Mouse (Mus musculus) spleen, adult 2 months (tissue): ENCODE measurements around the gene Uba5. TPM values are rescaled to one million over a fixed set of nuclear protein-coding genes. Genes with fewer than 3 reads are reported as not detected.

Experiments
- DNase-seq, 2 experiments: peaks; one replicate each; pipeline versions ENCODE4 v3.0.0 to v3.0.0-alpha.2; 2012 to 2021; ENCODE audit warnings: low spot score in 2 of 2, low read depth in 1 of 2
- H3K27ac ChIP-seq: fragments of 200-500 bp; 2 replicates; pipeline ENCODE4 v1.5.1; 2012; ENCODE audit warnings: low read length, inconsistent platforms; ENCODE audit not compliant: insufficient read depth
- H3K27me3 ChIP-seq: fragments of 200-500 bp; 2 replicates; pipeline ENCODE4 v1.6.1; 2012; ENCODE audit warnings: mild to moderate bottlenecking, moderate library complexity, low read length, inconsistent platforms; ENCODE audit not compliant: control insufficient read depth, insufficient read depth
- H3K36me3 ChIP-seq: fragments of 200-500 bp; 2 replicates; pipeline ENCODE4 v1.6.1; 2012; ENCODE audit warnings: mild to moderate bottlenecking, low read length, inconsistent platforms; ENCODE audit not compliant: control insufficient read depth, insufficient read depth
- H3K4me1 ChIP-seq: fragments of 200-500 bp; 2 replicates; pipeline ENCODE4 v1.6.1; 2011; ENCODE audit warnings: inconsistent platforms; ENCODE audit not compliant: control insufficient read depth, insufficient read depth, insufficient read length
- H3K4me3 ChIP-seq: fragments of 200-500 bp; 2 replicates; pipeline ENCODE4 v1.5.1; 2011; ENCODE audit warnings: mild to moderate bottlenecking, inconsistent platforms; ENCODE audit not compliant: insufficient read depth, insufficient read length; ENCODE audit errors: extremely low read depth
- CTCF ChIP-seq: fragments of 200-500 bp; IDR thresholded peaks from 2 replicates; pipeline ENCODE4 v1.5.1; 2011; ENCODE audit warnings: mild to moderate bottlenecking, inconsistent platforms; ENCODE audit not compliant: insufficient read depth, insufficient read length, insufficient replicate concordance; ENCODE audit errors: extremely low read depth
- POLR2A ChIP-seq: fragments of 200-500 bp; IDR thresholded peaks from 2 replicates; pipeline ENCODE4 v1.6.1; 2011; ENCODE audit warnings: low read depth, low read length, inconsistent platforms
- WGBS: fragments of 180-500 bp; shearing (Covaris S2); methylation state at CpG from one replicate; pipeline ENCODE4 v1.1.7; 2018; 5-methylcytosine and 5-hydroxymethylcytosine counted together
- polyA plus RNA-seq: library from polyadenylated mRNA; depleted of rRNA; stranded (reverse); fragments of >200 nt; gene quantifications from 2 replicates; pipeline ENCODE4 v1.2.3, GENCODE M21; 2012; rRNA removed

Gene Uba5
- polyA plus RNA-seq, 1 experiment = 9.4 TPM

DNA sequence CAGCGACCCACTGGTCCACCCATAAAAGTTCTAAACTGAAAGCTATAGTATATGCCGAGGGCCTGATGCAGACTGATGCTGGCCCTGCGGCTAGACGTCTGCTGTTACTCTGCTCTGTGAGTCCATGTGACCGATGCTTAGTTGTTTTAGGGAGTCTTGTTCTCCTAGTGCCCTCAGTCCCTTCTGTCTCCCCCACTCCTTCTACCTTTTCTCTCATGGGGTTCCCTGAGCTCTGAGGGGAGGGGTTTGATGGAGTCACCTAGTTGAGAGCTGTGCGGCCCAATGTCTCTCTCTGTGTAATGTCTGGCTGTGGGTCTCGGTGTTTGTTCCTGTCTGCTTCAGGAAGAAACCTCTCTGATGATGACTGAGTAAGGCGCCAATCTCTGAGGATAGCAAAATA lies 35.7 kb downstream of the Uba5 start:
- no peak for DNase-seq
- TF ChIP-seq POLR2A (no peak), CTCF (no peak)

DNA sequence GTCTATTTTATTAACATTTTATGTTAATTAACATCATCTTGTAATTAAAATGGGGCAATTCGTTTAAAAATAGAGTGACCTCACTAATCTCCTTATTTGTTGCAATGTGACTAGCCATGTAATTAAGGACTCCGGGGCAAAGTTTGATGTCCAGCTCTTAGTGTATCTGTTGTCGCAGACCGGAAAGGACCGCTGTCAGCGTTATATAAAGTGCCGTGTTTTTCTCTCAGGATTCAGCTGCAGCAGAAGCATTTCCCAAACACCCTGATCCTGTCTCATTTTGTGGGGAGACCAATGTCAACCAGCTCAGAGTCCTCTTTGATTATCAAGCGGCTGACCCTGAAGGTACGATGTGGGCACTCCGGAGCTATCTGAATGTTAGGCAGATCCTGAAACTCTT lies 41.9 kb downstream of the Uba5 start:
- TF ChIP-seq CTCF (no peak), POLR2A (no peak)
- WGBS = 97% methylated on average over 10 of the region's 10 CpGs
- no peaks in the 10 kb centered on the region for H3K27me3 ChIP-seq
- H3K27ac ChIP-seq = no peak overlapping the region
- no peaks in the 10 kb centered on the region for H3K36me3 ChIP-seq
- DNase-seq = no peak
- H3K4me3 ChIP-seq = no peak overlapping the region
- no peaks in the 10 kb centered on the region for H3K4me1 ChIP-seq

More for the DNA sequence above, 35.7 kb downstream of the Uba5 start:
- Histone ChIP-seq H3K27me3 (no peaks in the 10 kb centered on the region), H3K4me1 (no peaks in the 10 kb centered on the region), H3K36me3 (no peaks in the 10 kb centered on the region; the same call in 1 of the 2 replicates), H3K27ac (no peak overlapping the region), H3K4me3 (no peak overlapping the region)
- WGBS = 94% methylated on average over 8 of the region's 8 CpGs

DNA sequence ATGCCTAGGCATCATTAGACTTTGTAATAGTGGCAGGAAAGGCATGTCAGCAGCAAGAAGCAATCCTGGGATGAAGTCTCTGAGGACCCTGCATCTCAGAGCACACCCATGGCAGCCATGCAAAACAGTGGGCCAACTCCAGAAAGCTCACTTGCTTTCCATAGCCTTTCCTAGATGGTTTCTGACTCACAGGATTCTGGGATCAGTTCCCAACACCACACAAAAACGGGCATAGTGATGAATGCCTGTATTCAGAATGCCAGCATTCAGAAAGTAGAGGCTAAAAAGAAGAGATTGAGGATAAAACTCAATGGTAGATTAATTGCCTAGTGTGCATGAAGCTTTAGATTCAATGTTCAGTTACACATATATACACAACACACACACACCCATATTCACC lies 48.4 kb downstream of the Uba5 start:
- Histone ChIP-seq H3K36me3 (no peaks in the 10 kb centered on the region), H3K4me3 (no peak overlapping the region), H3K27ac (no peak overlapping the region), H3K27me3 (no peaks in the 10 kb centered on the region), H3K4me1 (no peaks in the 10 kb centered on the region)
- DNase-seq = no peak
- no peak for TF ChIP-seq CTCF
- no peak for TF ChIP-seq POLR2A
- WGBS = 75% methylated on average over 1 of the region's 1 CpGs

DNA sequence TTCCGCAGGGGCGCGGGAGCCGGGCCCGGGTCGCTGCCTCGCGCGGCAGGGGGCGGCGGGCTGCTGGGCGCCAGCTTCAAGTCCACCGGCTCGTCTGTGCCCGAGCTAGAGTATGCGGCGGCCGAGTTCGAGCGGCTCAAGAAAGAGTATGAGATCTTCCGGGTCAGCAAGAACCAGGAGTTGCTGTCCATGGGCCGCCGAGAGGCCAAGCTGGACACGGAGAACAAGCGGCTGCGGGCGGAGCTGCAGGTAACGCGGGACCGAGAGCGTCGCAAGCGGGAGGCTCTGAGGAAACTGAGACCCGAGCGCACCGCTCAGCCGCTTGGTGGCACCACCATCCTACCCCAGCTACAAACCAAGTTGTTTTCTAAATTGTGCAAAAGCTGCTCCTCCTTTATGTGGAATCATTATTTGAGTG lies 60.0 kb downstream of the Uba5 start:
- DNase-seq = peak; percentile 41 to 63
- peak overlapping the region; percentile 52; the same call in 1 of the 2 replicates for H3K27ac ChIP-seq
- WGBS = 1% methylated on average over 37 of the region's 37 CpGs
- TF ChIP-seq POLR2A = no peak
- peak; percentile 58; the same call in 1 of the 2 replicates for TF ChIP-seq CTCF
- peaks cover 4% of the 10 kb centered on the region for H3K4me1 ChIP-seq
- no peaks in the 10 kb centered on the region for H3K27me3 ChIP-seq
- no peaks in the 10 kb centered on the region for H3K36me3 ChIP-seq
- H3K4me3 ChIP-seq = peak overlapping the region; percentile 64

DNA sequence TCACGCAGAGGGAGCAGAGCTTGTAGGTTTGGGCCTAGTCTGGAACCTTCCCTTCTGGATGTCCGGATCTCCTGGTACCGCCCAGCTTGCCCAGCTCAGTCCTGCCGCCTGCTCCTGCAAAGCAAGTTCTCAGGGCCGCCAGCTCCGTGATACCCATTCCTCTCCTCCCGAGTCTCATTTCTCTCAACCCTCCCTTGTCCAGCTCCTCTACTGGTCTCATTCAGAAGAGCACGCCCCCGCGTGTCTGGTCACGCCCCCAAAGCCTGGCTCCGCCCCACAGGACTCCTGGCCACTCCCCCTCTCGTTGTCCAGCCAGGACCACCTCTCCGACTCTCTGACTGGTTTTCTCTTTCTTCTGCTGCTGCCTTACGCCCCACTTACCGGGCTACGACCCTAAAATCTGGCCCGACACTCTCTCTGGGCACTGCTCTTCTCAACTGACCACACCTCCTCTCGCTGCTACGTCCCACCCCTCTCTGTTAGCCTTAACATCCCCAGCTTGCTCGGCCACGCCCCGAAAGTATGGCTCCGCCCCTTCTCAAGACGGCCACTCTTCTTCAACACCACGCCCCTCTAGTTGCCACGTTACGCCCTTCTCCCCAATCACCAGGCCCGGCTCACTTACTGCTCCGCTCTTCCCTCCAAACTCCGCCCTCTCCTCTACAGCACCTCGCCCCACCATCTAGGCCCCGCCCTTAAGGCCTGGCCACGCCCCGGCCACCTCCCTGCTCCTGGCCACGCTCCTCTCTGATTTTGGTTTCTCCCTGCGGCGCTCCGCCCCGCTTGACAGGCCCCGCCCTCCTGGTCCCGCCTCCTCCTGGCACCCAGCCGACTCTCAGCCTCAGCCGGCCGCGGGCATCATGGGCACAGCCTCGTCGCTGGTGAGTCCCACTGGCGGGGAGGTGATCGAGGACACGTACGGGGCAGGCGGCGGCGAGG lies 60.7 kb downstream of the Uba5 start, which contains the start of gene Nphp3:
Gene Nphp3, plus strand, starts transcription at position 624 of the 939 bp plus-strand sequence.
- Histone ChIP-seq H3K36me3 (no peaks in the 10 kb centered on the region), H3K4me3 (peak within 1 kb of the TSS; percentile 69), H3K4me1 (peaks cover 4% of the 10 kb centered on the region), H3K27me3 (no peaks in the 10 kb centered on the region), H3K27ac (peak within 1 kb of the TSS; percentile 65)
- WGBS = under 1% methylated on average over 55 of the region's 55 CpGs
- DNase-seq = peak; percentile 99
- TF ChIP-seq POLR2A = 0 out of 2 replicates have a peak, but pooled peaks have one; percentile 6
- no peak for TF ChIP-seq CTCF

DNA sequence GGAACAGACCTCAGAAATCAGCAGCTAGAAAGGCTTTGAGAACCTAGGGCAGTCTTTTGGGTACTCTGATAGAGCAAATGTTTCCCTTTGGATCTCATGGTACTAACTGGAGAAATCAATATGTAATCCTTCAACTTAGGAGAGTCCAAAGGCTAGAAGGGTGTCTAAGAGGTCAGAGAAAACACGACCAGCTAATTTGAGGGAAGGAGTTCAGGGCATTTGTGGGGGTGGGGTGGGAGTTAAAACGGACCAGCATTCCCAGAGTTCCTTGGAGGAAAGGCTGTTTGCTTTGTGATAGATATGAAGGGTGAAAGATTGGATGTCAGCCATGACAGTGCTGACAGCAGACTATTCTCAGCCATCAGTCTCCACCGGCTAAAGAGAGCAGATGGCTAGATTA lies 62.3 kb downstream of the Uba5 start:
- peaks cover 4% of the 10 kb centered on the region for H3K4me1 ChIP-seq
- H3K27ac ChIP-seq = no peak overlapping the region
- no peak overlapping the region for H3K4me3 ChIP-seq
- TF ChIP-seq CTCF (no peak), POLR2A (no peak)
- no peaks in the 10 kb centered on the region for H3K27me3 ChIP-seq
- H3K36me3 ChIP-seq = no peaks in the 10 kb centered on the region
- WGBS = 79% methylated on average over 3 of the region's 3 CpGs
- DNase-seq = no peak

Other genes starting within 250 kb of the Uba5 start
- 2.4 and 4.1 TPM in 2 replicates for gene Nphp3, start 60.6 kb downstream of the Uba5 start, polyA plus RNA-seq
- gene Gm28305, start 22.5 kb downstream of the Uba5 start, polyA plus RNA-seq = not detected in 2 replicates
- 5.5 and 6.3 TPM in 2 replicates for gene Acad11, start 243 bp upstream of the Uba5 start, polyA plus RNA-seq
- gene Ackr4, start 63.8 kb upstream of the Uba5 start, polyA plus RNA-seq = 1.4 and 1.6 TPM in 2 replicates
- gene Dnajc13, start 199.8 kb upstream of the Uba5 start, polyA plus RNA-seq = 28.8 and 32.8 TPM in 2 replicates